Mouse (Mus musculus) mouse embryonic stem cell (cell line): Measurements from ENCODE around the gene Plcb3.

ENCODE experiments used
- in situ Hi-C, 2 experiments: fragments of 300-500 bp; cut with MboI; formaldehyde crosslinking; loops; 1 replicate in 1 of 2; 3 replicates in 1 of 2; pipeline ENCODE4 v1.14.3; 2019 to 2020; ENCODE audit warnings: low sequenced_read_pairs in 2 of 2, low pct_unique_long_range_greater_than_20kb in 1 of 2, mixed read lengths in 1 of 2; ENCODE audit not compliant: unreplicated experiment in 1 of 2

The Plcb3 gene

DNA sequence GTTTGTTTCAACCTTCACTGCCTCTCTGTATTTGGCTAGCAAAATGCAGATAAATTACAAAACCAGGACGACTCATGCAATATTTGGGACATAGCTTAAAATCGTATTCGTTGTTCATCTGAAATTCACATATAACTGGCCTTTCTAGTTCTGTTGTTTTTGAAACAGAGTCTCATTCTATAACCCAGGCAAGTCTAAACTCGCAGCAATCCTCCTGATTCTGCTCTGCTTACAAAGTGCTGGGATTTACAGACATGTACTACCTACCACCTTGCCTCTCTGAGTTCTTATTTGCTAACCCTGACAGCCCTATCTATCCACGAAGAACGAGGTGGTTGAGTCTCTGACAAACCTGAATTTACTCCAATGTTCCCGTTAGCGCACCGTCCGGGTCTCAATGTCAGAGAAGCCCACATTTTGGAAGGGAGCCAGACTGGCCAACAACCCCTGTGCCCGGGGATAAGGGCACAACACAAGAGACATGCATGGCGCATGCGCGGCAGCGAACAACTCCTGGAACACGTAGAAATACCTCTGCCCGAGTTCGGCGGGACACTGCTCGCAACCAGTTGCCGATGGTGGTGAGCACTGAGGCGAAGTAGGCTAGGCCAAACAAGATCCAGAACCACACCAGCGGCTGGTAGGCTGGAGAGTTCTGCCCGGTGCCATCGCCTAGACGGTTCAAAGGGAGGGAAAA lies 49.6 kb downstream of the Plcb3 start:
- in situ Hi-C loops = no loop called here

DNA sequence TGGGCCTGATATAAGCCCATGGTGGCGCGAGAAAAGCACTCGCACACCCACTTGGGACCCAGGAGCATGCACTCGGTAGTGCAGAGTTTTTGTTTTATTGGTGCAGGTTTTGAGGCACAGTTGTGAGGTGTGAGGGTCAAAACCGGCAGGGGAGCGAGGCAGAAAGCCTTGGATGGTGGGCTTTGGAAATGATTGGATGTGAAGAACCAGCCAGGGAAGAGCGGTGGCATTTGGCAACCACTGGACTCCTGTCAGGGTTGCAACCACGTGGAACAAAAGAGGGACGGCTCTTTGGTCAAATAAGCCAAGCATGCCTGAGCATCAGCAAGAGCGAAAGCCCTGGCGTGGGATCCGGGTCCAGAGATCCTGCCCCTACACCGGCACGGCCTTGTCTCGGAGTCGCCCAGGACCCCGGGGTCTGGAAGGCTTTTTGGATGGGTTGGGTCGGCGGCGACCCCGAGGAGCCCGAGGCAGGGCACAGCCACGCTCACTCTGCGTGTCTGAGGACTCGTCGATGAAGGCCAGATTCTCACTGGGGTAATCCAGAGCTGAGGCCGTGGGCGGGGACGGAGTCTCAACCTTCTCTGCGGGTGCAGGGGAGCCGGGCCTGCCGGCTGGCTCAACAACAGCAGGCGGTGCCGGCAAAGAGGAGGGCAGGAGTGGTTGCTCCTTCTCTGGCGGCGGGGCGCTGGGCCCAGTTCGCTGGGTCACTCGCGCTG lies 50.5 kb downstream of the Plcb3 start:
- in situ Hi-C loops = no loop called here

DNA sequence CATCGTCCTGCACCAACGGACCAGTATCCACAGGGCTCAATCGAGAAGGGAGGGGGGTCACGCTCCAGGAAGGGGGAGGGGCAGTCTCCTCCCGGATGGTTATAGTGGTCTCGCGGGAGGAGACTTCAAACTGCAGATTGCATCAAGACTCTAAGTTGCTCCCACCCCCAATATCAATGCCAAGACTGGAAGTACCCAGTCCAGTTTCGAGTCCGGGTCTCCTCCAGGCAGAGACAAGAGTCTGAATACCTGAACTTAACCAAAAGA lies 51.0 kb downstream of the Plcb3 start, which contains the start of gene Catsperz:
TSS of gene Catsperz (minus strand) at position 74 of the 267 bp plus-strand sequence.
- in situ Hi-C loops = no loop called here

DNA sequence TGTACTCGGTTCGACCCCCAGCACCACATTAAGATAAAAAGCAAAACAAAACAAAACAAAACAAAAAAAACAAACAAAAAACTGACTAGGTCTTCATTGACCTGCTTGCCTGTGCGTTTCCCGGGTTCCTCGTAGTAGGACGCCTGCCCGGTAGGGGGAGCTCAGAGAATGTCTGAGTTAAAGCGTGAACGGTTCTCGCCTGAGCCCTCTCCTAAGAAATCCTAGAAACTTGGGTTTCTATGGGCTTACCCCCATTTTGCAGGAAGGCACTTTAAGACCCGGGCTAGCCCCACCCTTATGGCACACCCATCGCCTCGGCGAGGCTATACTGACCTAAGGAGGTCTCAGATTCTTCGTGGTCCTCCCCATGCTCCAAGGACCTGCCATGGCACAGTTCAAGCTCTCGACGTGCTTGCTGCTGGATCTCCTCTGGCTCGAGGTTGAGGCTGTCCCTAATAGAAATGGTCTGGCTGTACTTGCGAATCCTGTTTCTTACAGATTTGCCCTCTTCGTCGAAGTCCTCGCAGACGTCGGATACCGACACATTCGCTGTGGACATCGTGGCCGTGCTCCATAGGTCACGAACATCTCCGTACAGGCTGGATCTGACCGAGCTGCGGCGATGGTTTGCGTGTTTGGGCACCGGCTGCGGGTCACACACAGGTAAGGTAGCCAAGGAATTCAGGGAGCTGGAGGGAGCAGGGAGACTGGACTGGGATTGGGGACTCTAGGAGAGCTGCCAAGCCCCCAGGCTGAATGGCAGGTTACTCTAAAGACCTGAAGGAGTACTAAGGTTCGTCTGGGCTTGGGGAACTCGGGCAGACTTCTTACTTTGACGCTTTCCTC lies 51.6 kb downstream of the Plcb3 start:
- in situ Hi-C loops = no loop called here

DNA sequence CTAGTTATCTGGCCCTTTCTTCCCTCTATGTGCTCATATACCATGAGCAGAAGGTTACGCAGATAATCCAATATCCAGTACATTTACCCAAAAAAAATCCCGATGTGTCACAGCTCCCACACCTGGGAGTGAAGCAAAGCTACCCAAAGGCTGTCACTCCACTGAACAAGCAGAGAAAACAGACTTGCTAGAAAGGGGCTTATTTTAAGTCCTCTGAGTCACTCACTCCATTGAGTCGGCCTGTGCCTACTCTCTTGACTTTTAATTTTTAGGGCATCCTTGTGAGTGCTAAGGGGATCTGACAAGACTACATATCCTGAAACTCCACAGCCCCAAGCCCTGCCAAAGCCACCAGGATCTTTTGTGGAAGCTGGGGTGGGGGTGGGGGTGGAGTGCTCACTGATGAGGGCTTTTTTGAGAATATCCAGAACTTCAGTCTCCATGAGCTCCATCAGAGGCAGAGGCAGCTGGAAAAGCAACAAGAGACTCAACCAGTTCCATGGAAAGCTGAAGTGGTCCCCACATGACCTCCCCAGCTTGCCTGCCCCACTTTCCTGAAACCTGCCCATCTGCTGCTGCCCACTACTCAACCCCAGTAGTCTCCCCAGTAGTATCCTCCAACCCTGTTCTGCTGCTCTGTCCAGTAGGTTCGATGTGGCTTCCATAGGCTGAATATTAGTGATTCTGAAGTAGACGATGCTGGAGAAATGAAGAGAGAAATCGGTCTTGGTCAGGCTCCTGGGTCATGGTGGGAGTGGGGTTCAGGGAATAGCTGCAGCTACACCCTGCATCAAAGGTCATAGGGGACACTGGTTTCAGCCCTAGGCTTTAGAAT lies 53.2 kb downstream of the Plcb3 start:
- in situ Hi-C loops = no loop called here

DNA sequence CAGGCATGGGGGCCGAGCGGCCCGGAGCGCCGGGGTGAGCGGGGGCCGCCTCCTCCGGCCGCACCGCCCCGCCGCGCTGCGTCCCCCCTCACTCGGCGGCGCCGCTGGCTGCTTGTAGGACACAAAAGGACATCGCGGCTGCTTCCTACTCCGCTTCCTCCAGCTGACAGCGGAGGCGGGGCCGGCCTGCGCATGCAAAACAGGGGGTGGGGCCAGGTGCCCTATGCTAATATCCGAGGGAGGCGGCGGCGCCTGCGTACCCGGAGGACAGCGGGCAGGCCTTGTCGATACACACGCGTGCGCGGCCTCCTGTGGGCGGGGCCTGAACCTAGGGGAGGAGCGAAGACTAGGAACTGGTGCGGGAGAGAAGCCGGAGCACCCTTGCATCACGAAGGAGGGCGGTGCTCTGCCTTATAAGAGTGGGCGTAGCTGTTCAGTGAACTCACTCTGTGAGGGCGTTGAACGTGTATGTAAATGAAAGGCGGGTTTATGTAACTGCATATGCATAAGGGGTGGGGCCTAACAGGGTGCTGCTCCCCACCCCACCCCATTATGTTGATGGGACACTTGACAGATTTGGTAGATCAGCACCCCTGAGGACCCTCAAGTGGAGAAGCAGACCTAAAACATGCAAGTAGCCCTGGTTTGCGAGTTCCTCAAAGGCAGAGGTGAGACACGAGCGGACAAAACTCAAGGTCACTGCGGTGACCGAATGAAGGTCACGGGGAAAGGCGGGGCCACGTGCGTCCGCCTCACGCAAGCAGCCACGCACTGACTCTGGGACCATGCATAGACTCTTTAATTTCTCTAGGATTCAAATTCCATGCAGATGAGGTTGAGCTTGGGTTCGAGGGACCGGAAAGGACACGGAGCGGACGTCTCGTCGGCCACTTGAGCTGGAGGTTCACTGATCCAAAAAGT lies 54.4 kb downstream of the Plcb3 start, which contains the start of gene Esrra:
TSS of gene Esrra (minus strand) at position 167 of the 921 bp plus-strand sequence.
- in situ Hi-C loops = no loop called here

DNA sequence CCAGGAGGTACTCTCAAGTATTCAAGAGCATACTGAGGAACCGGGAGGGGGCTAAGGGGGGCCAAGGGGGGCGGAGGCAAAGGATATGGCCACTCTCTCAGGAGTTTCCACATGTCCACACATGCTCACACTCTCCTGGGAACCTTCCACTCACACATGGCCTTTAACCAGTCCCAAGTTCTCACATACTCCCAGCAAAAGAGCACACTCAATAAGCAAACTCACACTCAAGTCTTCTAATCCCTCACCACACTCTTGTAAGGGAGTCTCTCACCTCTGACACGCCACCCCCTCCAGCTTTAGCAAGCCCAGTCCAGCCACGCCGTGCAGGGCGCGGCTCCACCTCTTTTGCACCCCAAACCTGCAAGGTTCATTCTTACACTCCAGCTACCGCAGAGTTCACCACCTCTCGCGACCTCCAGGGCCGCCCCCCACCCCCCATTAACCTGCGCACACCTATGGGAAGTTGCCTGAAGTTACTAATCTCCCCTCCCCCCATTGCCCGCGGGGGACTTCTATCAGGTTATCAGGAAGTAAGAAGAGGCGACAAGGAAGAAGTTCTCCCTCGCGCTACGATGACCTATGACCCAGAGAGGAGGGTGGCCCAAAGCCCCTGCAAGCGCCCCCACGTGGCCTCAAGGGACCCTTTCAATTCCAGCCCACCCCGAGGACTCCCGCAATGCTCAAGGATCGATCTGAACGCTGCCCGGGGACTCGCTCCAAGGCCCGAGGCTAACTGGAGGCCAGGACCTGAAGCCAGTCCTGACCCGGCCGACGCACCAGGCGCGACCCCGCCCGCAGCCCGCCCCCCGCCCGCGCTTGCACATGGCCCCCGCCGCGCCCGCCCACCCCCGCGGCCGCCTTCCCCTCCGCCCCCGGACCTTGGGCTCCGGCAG lies 55.3 kb downstream of the Plcb3 start:
- in situ Hi-C loops = no loop called here

DNA sequence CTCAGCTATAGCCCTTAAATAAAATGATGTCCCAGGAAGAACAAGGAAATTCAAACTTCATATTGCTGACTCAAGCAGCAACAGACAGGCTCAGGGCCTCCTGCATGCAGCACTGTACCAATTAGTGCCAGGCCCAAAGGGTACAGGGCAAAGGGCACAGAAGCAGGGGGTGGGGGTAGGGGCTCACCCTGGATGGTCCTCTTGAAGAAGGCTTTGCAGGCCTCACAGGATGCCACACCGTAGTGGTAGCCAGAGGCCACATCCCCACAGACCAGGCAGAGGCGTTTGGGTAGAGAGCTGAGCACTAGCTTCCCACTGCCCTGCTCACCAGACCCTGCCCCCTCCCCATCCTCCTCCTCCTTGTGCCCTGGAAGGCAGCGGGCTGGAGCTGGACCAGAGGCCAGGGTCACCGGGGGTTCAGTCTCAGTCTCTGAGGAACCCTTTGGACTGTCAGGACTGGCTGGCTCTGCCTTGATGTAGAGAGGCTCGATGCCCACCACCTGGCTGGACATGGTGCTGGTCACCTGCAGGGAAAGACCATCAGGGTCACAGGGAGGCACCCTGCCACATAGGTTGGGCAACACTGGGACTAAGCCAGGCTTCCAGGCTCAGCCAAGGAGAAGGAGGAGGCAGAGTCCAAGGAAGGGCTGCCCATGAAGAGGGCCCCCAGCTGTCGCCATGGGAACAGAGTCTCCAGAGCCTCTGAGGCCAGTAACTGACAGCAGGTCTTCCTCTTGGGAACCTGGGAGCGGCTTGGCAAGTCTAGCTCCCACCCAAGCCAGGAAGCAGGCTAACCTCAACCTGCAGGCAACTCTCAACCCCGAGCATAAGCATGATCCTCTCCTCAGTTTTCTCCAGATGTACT lies 56.2 kb downstream of the Plcb3 start:
- in situ Hi-C loops = no loop called here

DNA sequence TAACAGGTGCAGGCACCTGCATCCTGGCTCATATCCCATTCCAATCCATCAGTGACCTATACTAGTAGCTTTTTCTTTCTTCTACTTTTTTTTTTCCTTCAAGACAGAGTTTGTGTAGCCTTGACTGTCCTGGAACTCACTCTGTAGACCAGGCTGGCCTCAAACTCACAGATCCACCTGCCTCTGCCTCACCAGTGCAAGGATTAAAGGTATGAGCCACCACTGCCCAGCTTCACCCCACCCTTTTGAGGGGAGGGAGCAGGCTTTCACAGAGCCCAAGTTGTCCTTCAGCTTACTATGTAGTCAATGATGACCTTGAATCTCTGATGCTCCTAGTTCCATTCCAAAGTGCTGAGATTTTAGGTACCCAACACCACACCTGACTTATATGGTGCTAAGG lies 56.8 kb downstream of the Plcb3 start:
- in situ Hi-C loops = no loop called here

DNA sequence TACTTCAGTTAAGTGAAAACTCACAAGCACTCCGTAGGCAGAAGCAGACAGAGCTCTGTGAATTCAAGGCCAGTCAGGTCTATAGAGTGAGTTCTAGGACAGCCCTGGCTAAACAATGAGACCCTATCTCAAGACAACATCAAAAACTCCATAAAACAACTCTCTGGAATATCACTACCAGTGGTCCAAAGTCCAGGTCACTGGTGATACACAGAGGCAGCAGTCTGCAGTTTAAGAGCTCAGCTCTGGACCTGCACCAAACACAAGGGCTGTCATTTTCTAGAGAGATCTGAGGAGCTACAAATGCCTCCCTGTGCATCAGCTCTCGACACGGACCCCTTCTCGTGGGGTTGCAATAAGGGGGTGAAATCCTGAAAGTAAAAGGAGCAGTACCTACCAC lies 57.9 kb downstream of the Plcb3 start:
- in situ Hi-C loops = no loop called here

DNA sequence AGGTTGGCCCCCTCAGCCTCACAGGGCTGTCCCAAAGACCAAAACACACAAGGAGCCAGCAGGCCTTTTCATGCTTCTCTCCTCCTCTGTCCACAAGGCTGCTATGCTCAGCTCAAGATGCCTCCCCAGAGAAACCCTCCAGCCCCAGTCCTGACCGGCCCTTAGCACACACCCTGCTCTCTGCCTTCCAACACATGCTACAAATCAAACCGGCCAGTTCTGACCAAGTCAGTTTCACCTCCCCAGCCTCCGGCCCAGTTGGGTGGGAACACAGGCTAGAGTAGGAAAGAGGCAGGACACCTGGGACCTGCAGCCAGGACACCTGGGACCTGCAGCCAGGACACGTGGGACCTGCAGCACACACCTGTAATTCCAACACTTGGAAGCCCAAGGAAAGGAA lies 59.8 kb downstream of the Plcb3 start:
- in situ Hi-C loops = no loop called here

DNA sequence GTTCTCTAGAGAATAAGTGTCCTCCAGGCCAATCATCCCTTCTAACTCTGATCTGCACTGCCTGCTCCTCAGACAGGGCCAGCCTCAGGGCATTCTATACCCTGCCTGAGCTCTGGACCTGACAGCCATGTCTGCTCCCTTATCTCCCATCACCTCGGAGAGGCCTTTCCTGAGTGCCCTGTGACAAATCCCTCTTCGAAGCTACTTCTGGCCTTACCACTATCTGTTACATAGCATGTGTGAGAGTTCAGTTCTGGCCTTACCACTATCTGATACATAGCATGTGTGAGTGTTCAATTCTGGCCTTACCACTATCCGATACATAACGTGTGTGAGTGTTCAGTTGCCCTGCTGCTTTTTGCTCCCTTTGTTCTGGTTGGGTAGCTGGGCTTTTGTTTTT lies 61.0 kb downstream of the Plcb3 start:
- in situ Hi-C loops = no loop called here

DNA sequence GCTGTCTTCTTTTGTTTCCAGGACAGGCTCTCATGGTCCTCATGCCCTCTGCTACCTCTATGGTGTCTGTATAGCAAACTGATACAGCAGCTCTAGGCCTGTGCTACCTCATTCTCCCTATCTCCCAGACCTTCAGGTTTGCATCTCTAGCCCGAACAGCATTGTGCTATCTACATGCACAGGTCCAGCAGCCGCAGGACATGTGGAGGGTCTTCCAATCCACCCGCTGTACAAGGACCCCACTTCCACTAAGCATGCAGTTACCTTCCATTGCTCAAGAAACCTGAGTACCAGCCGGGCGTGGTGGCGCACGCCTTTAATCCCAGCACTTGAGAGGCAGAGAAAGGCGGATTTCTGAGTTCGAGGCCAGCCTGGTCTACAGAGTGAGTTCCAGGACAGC lies 61.7 kb downstream of the Plcb3 start:
- in situ Hi-C loops = no loop called here

DNA sequence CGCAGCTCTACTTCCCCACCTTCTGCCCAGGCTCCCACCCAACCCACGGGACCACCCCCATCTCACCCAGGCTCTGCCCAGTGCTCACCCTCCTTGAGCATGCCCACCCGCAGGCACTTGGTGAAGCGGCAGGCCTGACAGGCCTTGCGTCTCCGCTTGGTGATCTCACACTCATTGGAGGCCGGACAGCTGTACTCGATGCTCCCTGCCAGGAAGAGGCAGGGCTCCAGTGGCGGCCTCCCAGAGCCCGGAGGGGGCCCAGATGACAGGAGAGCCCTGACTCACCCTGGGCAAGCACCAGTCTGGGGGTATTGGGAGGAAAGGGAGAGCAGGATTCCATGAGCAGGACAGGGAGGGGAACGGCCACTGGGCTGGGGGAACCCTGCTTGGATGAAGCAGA lies 62.3 kb downstream of the Plcb3 start:
- in situ Hi-C loops = no loop called here

DNA sequence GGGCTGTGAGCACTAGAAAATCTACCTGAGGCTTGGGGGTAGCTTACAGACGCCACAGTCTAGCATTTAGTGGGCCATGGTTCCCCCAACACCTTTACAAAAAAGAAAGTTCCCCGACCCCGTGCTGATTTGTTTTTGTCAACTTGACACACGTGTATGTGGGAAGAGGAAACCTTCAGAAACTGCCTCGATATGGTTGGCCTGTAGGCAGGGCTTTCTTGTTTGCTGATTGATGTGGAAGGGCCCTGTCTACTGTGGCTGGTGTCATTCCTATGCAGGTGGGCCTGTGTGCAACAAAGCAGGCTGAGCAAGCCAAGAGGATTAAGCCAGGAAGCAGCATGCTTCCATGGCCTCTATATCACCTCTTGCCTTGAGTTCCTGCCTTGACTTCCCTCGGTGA lies 63.2 kb downstream of the Plcb3 start:
- in situ Hi-C loops = no loop called here
